Mouse (Mus musculus) liver, postnatal 0 days (tissue): Measurements from ENCODE around the gene Aldh3b3. TPM values are rescaled to one million over a fixed set of nuclear protein-coding genes. Genes with fewer than 3 reads are reported as not detected.

Experiments used
- ATAC-seq: fragments of 200-750 bp; cut with Nextera tagmentation; 2 replicates; pipeline ENCODE4 v1.8.0; 2017; ENCODE audit warnings: mild to moderate bottlenecking, moderate library complexity
- DNase-seq: peaks from one replicate; pipeline ENCODE4 v3.0.0-alpha.2; 2016
- H3K27ac ChIP-seq: fragments of 300-500 bp; sonication (generic); 2 replicates; pipeline ENCODE4 v1.5.1; 2014; ENCODE audit warnings: antibody characterized with exemption, moderate library complexity, mild to moderate bottlenecking, low read depth
- H3K27me3 ChIP-seq: fragments of 300-500 bp; sonication (generic); 2 replicates; pipeline ENCODE4 v1.6.1; 2014; ENCODE audit warnings: low read length, control low read depth, mixed read lengths; ENCODE audit not compliant: insufficient read depth
- H3K36me3 ChIP-seq: fragments of 300-500 bp; sonication (generic); replicated peaks from 2 replicates; pipeline ENCODE4 v1.6.1; 2014; ENCODE audit warnings: mild to moderate bottlenecking, control low read depth, low read length, moderate library complexity, mixed read lengths; ENCODE audit not compliant: insufficient read depth
- H3K4me1 ChIP-seq: fragments of 300-500 bp; sonication (generic); 2 replicates; pipeline ENCODE4 v1.6.1; 2014; ENCODE audit warnings: antibody characterized with exemption, mild to moderate bottlenecking, control low read depth; ENCODE audit not compliant: insufficient read depth
- H3K4me2 ChIP-seq: fragments of 300-500 bp; sonication (generic); 2 replicates; pipeline ENCODE4 v1.6.1; 2014; ENCODE audit warnings: low read depth, mild to moderate bottlenecking, low read length, moderate library complexity, mixed read lengths
- H3K4me3 ChIP-seq: fragments of 300-500 bp; sonication (generic); 2 replicates; pipeline ENCODE4 v1.5.1; 2014; ENCODE audit warnings: low read depth, low read length
- H3K9ac ChIP-seq: fragments of 300-500 bp; sonication (generic); replicated peaks from 2 replicates; pipeline ENCODE4 v1.6.1; 2014; ENCODE audit warnings: mild to moderate bottlenecking, moderate library complexity
- H3K9me3 ChIP-seq: fragments of 300-500 bp; sonication (generic); 2 replicates; pipeline ENCODE4 v1.6.1; 2016; ENCODE audit warnings: mild to moderate bottlenecking, control low read depth, low read length, mixed read lengths
- CTCF ChIP-seq: sonication (generic); IDR thresholded peaks from 2 replicates; pipeline ENCODE4 v1.5.1; 2016; ENCODE audit warnings: antibody characterized with exemption, low read depth
- EP300 ChIP-seq: IDR thresholded peaks from 2 replicates; pipeline ENCODE4 v1.6.1; 2016; ENCODE audit warnings: antibody characterized with exemption, low read depth, mild to moderate bottlenecking
- WGBS: fragments of 180-500 bp; shearing (Covaris S2); extraction: QIAGEN DNeasy Blood & Tissue Kit; methylation state at CpG from one replicate; pipeline ENCODE4 v1.1.7; 2014; ENCODE audit not compliant: insufficient replicate concordance; 5-methylcytosine and 5-hydroxymethylcytosine counted together
- polyA plus RNA-seq: library from polyadenylated mRNA; unstranded; fragments of >200 nt; fragmentation: Nextera tagmentation; extraction: Ambion mirVana; gene quantifications from 2 replicates; pipeline ENCODE4 v1.2.1, GENCODE M21; 2015

Aldh3b3 gene
- polyA plus RNA-seq, 1 experiment from 2014 or later, result 0.13 TPM

DNA sequence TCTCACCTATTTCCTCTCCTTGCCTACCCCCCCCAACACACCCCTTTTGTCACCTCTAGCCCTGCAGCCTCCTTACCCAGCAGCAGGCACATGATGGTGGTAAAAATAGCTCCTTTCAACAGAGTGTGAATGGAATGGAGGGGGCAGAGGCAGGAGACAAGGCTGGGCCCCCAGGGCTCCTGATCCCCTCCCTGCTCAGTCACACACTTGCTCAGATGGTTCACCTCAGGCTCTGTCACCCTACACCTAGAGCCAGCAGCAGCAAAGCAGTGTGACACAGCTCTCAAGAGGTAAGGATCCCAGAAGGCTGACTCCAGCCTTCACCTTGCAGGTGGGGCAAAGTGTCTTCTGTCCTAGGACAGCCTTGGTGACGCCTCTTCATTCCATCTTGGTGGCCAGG lies 44.7 kb downstream of the Aldh3b3 start, which contains the start of gene Doc2g:
Doc2g (plus strand) TSS at position 202 of the 400 bp plus-strand sequence.
- Histone ChIP-seq H3K4me1 (peaks cover 14% of the 10 kb centered on the region), H3K4me3 (no peak within 1 kb of the TSS), H3K4me2 (no peak within 1 kb of the TSS), H3K36me3 (peaks cover 26% of the 10 kb centered on the region), H3K27ac (no peak within 1 kb of the TSS), H3K9ac (no peak within 1 kb of the TSS), H3K27me3 (no peaks in the 10 kb centered on the region), H3K9me3 (no peaks in the 10 kb centered on the region)
- TF ChIP-seq CTCF (no peak), EP300 (no peak)
- DNase-seq (peak; percentile 10), ATAC-seq (no peak)
- 93% methylated on average over 1 of the region's 1 CpGs for WGBS

DNA sequence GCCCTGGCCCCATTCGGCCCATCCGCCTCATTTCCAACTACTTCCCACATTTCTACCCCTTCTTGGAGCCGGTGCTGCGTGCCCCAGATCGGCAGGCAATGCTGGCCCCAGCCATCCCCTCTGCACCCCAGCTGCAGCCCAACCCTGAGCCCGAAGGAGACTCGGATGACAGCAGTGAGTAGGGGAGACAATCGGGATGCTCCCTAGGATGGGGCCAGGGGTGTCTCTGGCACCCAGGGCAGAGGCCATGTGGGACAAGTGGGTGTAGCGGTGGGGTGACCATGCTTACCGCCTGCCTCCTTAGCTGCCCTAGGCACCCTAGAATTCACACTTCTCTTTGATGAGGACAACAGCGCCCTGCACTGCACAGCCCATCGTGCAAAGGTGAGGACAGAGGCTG lies 45.2 kb downstream of the Aldh3b3 start:
- 79% methylated on average over 12 of the region's 12 CpGs for WGBS
- H3K27ac ChIP-seq, result no peak overlapping the region

DNA sequence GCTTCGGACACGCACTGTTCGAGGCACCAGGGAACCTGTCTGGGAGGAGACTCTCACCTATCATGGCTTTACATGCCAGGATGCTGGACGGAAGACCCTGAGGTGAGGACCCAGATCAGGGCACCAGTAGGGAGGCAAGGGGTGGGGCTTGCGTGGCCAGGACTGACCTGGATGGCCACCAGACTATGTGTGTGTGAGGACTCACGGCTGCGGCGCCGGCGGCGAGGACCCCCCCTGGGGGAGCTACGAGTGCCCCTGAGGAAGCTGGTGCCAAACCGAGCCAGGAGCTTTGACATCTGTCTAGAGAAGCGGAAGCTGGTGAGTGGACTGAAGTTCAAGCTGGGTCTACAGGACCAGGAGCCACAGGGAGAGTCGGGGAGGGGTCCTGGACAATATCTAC lies 45.9 kb downstream of the Aldh3b3 start:
- H3K4me2 ChIP-seq, result no peak overlapping the region
- peak; percentile 13 for DNase-seq
- H3K4me1 ChIP-seq, result peaks cover 11% of the 10 kb centered on the region
- TF ChIP-seq EP300 (no peak), CTCF (no peak)
- ATAC-seq, result no peak
- H3K36me3 ChIP-seq, result peaks cover 38% of the 10 kb centered on the region
- no peak overlapping the region for H3K4me3 ChIP-seq
- no peaks in the 10 kb centered on the region for H3K27me3 ChIP-seq
- WGBS, result 90% methylated on average over 15 of the region's 15 CpGs
- no peak overlapping the region for H3K9ac ChIP-seq
- H3K27ac ChIP-seq, result no peak overlapping the region
- no peaks in the 10 kb centered on the region for H3K9me3 ChIP-seq

More for the DNA sequence above, 45.2 kb downstream of the Aldh3b3 start:
- Histone ChIP-seq H3K4me3 (no peak overlapping the region), H3K4me1 (peaks cover 14% of the 10 kb centered on the region), H3K9me3 (no peaks in the 10 kb centered on the region), H3K4me2 (no peak overlapping the region), H3K27me3 (no peaks in the 10 kb centered on the region), H3K9ac (no peak overlapping the region), H3K36me3 (peaks cover 32% of the 10 kb centered on the region)
- DNase-seq, result no peak
- TF ChIP-seq CTCF (no peak), EP300 (no peak)
- ATAC-seq, result no peak

DNA sequence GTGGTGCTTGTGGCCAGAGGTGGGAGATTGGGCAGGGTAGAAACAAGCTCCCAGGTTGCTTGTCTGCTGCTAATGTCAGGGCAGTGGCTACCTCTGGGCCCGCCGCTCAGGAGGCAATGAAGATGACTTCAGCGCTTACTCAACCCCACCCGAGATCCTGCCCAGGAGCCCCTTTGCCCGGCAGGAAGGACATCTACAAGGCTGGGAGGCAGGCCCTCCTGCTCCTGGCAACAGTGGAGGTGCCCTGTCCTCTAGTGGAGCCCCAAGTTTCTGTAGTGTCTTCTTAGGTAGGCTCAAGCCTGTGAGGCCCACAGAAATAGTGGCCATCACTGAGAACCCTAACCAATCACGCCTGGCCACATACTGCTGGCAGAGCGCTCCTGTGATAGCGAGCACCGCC lies 46.6 kb downstream of the Aldh3b3 start:
- peak; percentile 11 for DNase-seq
- TF ChIP-seq CTCF, result no peak
- no peak for TF ChIP-seq EP300
- H3K9ac ChIP-seq, result no peak overlapping the region
- WGBS, result 82% methylated on average over 9 of the region's 9 CpGs
- H3K9me3 ChIP-seq, result no peaks in the 10 kb centered on the region
- H3K36me3 ChIP-seq, result peaks cover 44% of the 10 kb centered on the region
- H3K4me3 ChIP-seq, result no peak overlapping the region
- no peaks in the 10 kb centered on the region for H3K27me3 ChIP-seq
- peaks cover 11% of the 10 kb centered on the region for H3K4me1 ChIP-seq
- H3K4me2 ChIP-seq, result no peak overlapping the region
- no peak for ATAC-seq
- H3K27ac ChIP-seq, result no peak overlapping the region

GRCm38 (mm10) chr19:4005971-4006370 lies 47.5 kb downstream of the Aldh3b3 start:
- no peak for DNase-seq
- no peak for ATAC-seq
- WGBS, result 90% methylated on average over 8 of the region's 8 CpGs

DNA sequence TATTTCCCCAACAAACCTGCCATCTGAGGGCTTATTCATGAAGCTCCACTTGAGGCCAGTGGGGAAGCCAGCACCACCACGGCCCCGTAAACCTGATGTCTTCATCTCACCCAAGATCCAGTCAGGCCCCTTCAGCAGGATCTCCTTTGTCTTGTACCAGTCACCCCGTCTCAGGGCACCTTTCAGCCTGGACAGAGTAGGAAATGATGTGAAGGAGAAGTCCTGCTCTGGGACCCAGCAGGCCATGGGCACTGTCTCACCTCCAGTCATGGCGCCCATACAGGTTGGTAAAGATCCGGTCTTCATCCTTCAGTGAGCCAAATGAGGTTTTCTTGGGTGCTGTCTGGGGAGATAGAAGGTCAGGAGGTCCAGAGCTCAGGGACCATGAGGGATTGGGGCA lies 52.6 kb downstream of the Aldh3b3 start:
- Histone ChIP-seq H3K4me3 (no peak overlapping the region), H3K9me3 (no peaks in the 10 kb centered on the region), H3K27me3 (no peaks in the 10 kb centered on the region), H3K27ac (no peak overlapping the region), H3K4me1 (peaks cover 6% of the 10 kb centered on the region), H3K4me2 (peak overlapping the region; percentile 79; the same call in 1 of the 2 replicates), H3K9ac (no peak overlapping the region), H3K36me3 (peaks cover 42% of the 10 kb centered on the region)
- TF ChIP-seq EP300 (no peak), CTCF (no peak)
- DNase-seq (no peak), ATAC-seq (no peak)
- 89% methylated on average over 5 of the region's 5 CpGs for WGBS

More at GRCm38 (mm10) chr19:4005971-4006370, 47.5 kb downstream of the Aldh3b3 start:
- Histone ChIP-seq H3K27me3 (no peaks in the 10 kb centered on the region), H3K9me3 (no peaks in the 10 kb centered on the region), H3K4me1 (peaks cover 6% of the 10 kb centered on the region), H3K36me3 (peaks cover 46% of the 10 kb centered on the region), H3K4me3 (no peak overlapping the region), H3K9ac (no peak overlapping the region), H3K27ac (no peak overlapping the region), H3K4me2 (no peak overlapping the region)
- TF ChIP-seq EP300, result no peak
- TF ChIP-seq CTCF, result no peak
